Mouse (Mus musculus): ENCODE measurements around the gene Foxj3. TPM values are rescaled to one million over a fixed set of nuclear protein-coding genes. Genes with fewer than 3 reads are reported as not detected.
A peak's percentile ranks its signal among the peaks of the same experiment; 100 is the strongest.

The Foxj3 gene
- total and polyA plus RNA-seq, 3 experiments = 13.4 to 33.9 (median 15.3) TPM

- peaks cover 2% of the 10 kb centered on the region for H3K9me3 ChIP-seq (replicated peaks; ENCODE audit: low read length)
- H3K4me2 ChIP-seq (ENCODE audit: insufficient read depth, low read depth, poor library complexity, severe bottlenecking) = no peak overlapping the region
- no peak for TF ChIP-seq TCF12 (IDR thresholded peaks at IDR 0.05; ENCODE audit: low read depth, low read length)
- peak; percentile 56 for TF ChIP-seq EP300 (IDR thresholded peaks at IDR 0.05; ENCODE audit: low read length)
- TF ChIP-seq USF2 (conservative IDR thresholded peaks at IDR 0.05; ENCODE audit: low read depth, low read length) = peak; percentile 83
- peak; percentile 73 for TF ChIP-seq MAX (IDR thresholded peaks at IDR 0.05; ENCODE audit: low read length)
- TF ChIP-seq BHLHE40 (IDR thresholded peaks at IDR 0.05; ENCODE audit: low read depth, low read length) = peak; percentile 76
- peak; percentile 75 for TF ChIP-seq ETS1 (conservative IDR thresholded peaks at IDR 0.05; ENCODE audit: low read depth, low read length)
- TF ChIP-seq MYC (IDR thresholded peaks at IDR 0.05; ENCODE audit: low read depth, low read length) = 0 out of 2 replicates have a peak, but pooled peaks have one; percentile 12
- 0 out of 2 replicates have a peak, but pooled peaks have one; percentile 35 for TF ChIP-seq IRF4 (IDR thresholded peaks at IDR 0.05; ENCODE audit: low read depth, low read length)
- no peak for TF ChIP-seq CHD2 (IDR thresholded peaks at IDR 0.05; ENCODE audit: low read length)
- TF ChIP-seq ZMIZ1 (IDR thresholded peaks at IDR 0.05; ENCODE audit: low read depth, low read length) = no peak
- TF ChIP-seq USF1 (IDR thresholded peaks at IDR 0.05; ENCODE audit: low read depth, low read length) = peak; percentile 82
- in situ Hi-C loops (cut with MboI; ENCODE audit: low pct_ligation_motif_present, low pct_unique_long_range_greater_than_20kb, low sequenced_read_pairs) (no loop called here), dilution Hi-C loops (cut with MboI; ENCODE audit: extremely low pct_ligation_motif_present, extremely low pct_unique_long_range_greater_than_20kb, low sequenced_read_pairs) (no loop called here)
- H3K27ac ChIP-seq (ENCODE audit: insufficient read depth, low read depth) = no peak overlapping the region
- peak; percentile 85 for DNase-seq (ENCODE audit: extremely low read depth)
- no peaks in the 10 kb centered on the region for H3K27me3 ChIP-seq (replicated peaks)
- no peak overlapping the region for H3K9ac ChIP-seq (ENCODE audit: insufficient read depth, low read depth)
- H3K79me2 ChIP-seq (replicated peaks; ENCODE audit: control insufficient read depth, extremely low read depth, insufficient read depth, poor library complexity, severe bottlenecking) = peaks cover 3% of the 10 kb centered on the region
- H3K4me3 ChIP-seq (replicated peaks in 1 of 3; ENCODE audit: low read depth in 2 of 3, low read length in 2 of 3, poor library complexity in 1 of 3) = no peak overlapping the region
- H3K4me1 ChIP-seq (ENCODE audit: control insufficient read depth in 1 of 2, insufficient read depth in 2 of 2) = peaks cover 9 to 67% of the 10 kb centered on the region in 2 experiments
- peaks cover 0 to 34% of the 10 kb centered on the region in 2 experiments for H3K36me3 ChIP-seq (replicated peaks in 1 of 2; ENCODE audit: control insufficient read depth in 1 of 2, insufficient read depth in 1 of 2, low read length in 1 of 2)
Observed at GRCm38 (mm10) chr4:119609488-119609887, 72.7 kb downstream of the Foxj3 start.

- TF ChIP-seq KAT2A (IDR thresholded peaks at IDR 0.05; ENCODE audit: insufficient replicate concordance, low read length) (0 out of 2 replicates have a peak, but pooled peaks have one; percentile 27), IRF4 (IDR thresholded peaks at IDR 0.05; ENCODE audit: low read depth, low read length) (peak; percentile 54), ZMIZ1 (IDR thresholded peaks at IDR 0.05; ENCODE audit: low read depth, low read length) (peak; percentile 52; the same call in 1 of the 2 replicates), TCF12 (IDR thresholded peaks at IDR 0.05; ENCODE audit: low read depth, low read length) (peak; percentile 40; the same call in 1 of the 2 replicates), HCFC1 (IDR thresholded peaks at IDR 0.05; ENCODE audit: low read depth, low read length) (peak; percentile 44), SIN3A (IDR thresholded peaks at IDR 0.05; ENCODE audit: low read length) (0 out of 2 replicates have a peak, but pooled peaks have one; percentile 10), ZNF384 (IDR thresholded peaks at IDR 0.05; ENCODE audit: low read depth, low read length) (no peak), JUND (conservative IDR thresholded peaks at IDR 0.05; ENCODE audit: low read depth, low read length) (no peak; the same call in 1 of the 2 replicates), MAX (IDR thresholded peaks at IDR 0.05; ENCODE audit: low read length) (peak; percentile 35; the same call in 1 of the 2 replicates), BHLHE40 (IDR thresholded peaks at IDR 0.05; ENCODE audit: low read depth, low read length) (no peak), ETS1 (conservative IDR thresholded peaks at IDR 0.05; ENCODE audit: low read depth, low read length) (no peak), ELF1 (IDR thresholded peaks at IDR 0.05; ENCODE audit: low read depth, low read length) (peak; percentile 64)
- Histone ChIP-seq H3K9me3 (replicated peaks; ENCODE audit: low read length) (no peaks in the 10 kb centered on the region), H3K4me3 (replicated peaks in 1 of 3; ENCODE audit: low read depth in 2 of 3, low read length in 2 of 3, poor library complexity in 1 of 3) (no peak overlapping the region), H3K4me1 (ENCODE audit: control insufficient read depth in 1 of 2, insufficient read depth in 2 of 2) (peaks cover 11 to 63% of the 10 kb centered on the region in 2 experiments), H3K79me2 (replicated peaks; ENCODE audit: control insufficient read depth, extremely low read depth, insufficient read depth, poor library complexity, severe bottlenecking) (no peaks in the 10 kb centered on the region; the same call in 1 of the 2 replicates), H3K9ac (ENCODE audit: insufficient read depth, low read depth) (peak overlapping the region; percentile 48), H3K27ac (ENCODE audit: insufficient read depth, low read depth) (peak overlapping the region; percentile 59), H3K36me3 (replicated peaks in 1 of 2; ENCODE audit: control insufficient read depth in 1 of 2, insufficient read depth in 1 of 2, low read length in 1 of 2) (peaks cover 4 to 33% of the 10 kb centered on the region in 2 experiments), H3K4me2 (ENCODE audit: insufficient read depth, low read depth, poor library complexity, severe bottlenecking) (no peak overlapping the region), H3K27me3 (replicated peaks) (no peaks in the 10 kb centered on the region)
- dilution Hi-C loops (cut with MboI; ENCODE audit: extremely low pct_ligation_motif_present, extremely low pct_unique_long_range_greater_than_20kb, low sequenced_read_pairs) (no loop called here), in situ Hi-C loops (cut with MboI; ENCODE audit: low pct_ligation_motif_present, low pct_unique_long_range_greater_than_20kb, low sequenced_read_pairs) (no loop called here)
- peak; percentile 66 for DNase-seq (ENCODE audit: extremely low read depth)
Observed at GRCm38 (mm10) chr4:119614078-119614477, 77.3 kb downstream of the Foxj3 start.

Data from CH12.LX (cell line).